Mouse (Mus musculus): ENCODE measurements around the gene Bzw2. TPM values are rescaled to one million over a fixed set of nuclear protein-coding genes. Genes with fewer than 3 reads are reported as not detected.

The Bzw2 gene
- polyA plus RNA-seq, 1 experiment from 2014 or later, result 418 TPM

- no peak overlapping the region for H3K4me3 ChIP-seq
- no peaks in the 10 kb centered on the region for H3K4me1 ChIP-seq
- H3K27me3 ChIP-seq, result no peaks in the 10 kb centered on the region
- no peaks in the 10 kb centered on the region for H3K36me3 ChIP-seq (ENCODE audit: poor library complexity, severe bottlenecking)
- 79% methylated on average over 1 of the region's 1 CpGs for WGBS
- H3K4me2 ChIP-seq, result no peak overlapping the region
- no peaks in the 10 kb centered on the region for H3K9me3 ChIP-seq (replicated peaks)
- no peak overlapping the region for H3K9ac ChIP-seq
- no peak for ATAC-seq
- H3K27ac ChIP-seq, result no peak overlapping the region
These were observed 107.6 kb downstream of the Bzw2 start for GRCm38 (mm10) chr12:36050276-36050675.

DNA sequence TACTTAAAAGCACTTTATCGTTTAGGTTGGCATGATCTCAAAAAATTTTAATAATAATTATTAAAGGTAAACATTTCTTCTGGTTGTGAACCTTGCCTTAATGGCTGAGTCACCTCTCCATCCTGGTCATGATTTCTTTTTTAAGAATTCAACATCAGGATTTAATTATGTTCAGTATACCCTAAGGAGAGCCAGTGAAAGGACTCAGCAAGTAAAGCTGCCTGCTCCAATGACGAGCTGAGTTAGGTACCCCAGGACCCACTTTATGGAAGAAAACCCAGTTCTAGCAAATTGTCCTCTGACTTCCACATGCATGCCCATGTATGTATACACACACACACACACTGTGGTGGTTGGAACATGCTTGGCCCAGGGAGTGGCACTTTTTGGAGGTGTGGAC is 110.3 kb downstream of the Bzw2 start:
- no peak overlapping the region for H3K27ac ChIP-seq
- ATAC-seq, result no peak
- WGBS, result 77% methylated on average over 2 of the region's 2 CpGs

DNA sequence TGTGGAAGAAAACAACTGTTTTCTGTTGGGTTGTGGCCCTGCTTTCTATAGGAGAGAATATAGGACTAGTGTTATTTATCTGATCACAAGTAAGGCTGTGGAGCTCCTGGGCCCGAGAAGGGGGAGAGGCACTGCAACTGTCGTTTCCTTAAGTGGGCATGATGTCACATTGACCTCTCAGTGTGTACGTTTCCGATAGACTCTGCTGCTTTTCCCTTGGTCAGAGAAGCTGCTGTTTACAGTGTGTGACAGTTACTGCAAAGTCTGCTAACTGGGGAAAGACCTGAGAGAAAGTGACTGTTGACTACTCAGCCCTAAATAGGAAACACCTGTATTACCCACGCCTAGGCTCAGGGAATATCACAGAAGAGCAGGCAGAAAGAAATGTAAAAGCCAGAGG is 111.7 kb downstream of the Bzw2 start:
- no peak overlapping the region for H3K9ac ChIP-seq
- ATAC-seq, result no peak
- H3K36me3 ChIP-seq (ENCODE audit: poor library complexity, severe bottlenecking), result no peaks in the 10 kb centered on the region
- H3K27ac ChIP-seq, result no peak overlapping the region
- H3K4me1 ChIP-seq, result peaks cover 2% of the 10 kb centered on the region
- H3K4me2 ChIP-seq, result no peak overlapping the region
- no peak overlapping the region for H3K4me3 ChIP-seq
- no peaks in the 10 kb centered on the region for H3K27me3 ChIP-seq
- 63% methylated on average over 5 of the region's 5 CpGs for WGBS
- H3K9me3 ChIP-seq (replicated peaks), result no peaks in the 10 kb centered on the region

More for the DNA sequence above, 110.3 kb downstream of the Bzw2 start:
- Histone ChIP-seq H3K9ac (no peak overlapping the region), H3K36me3 (ENCODE audit: poor library complexity, severe bottlenecking) (no peaks in the 10 kb centered on the region), H3K4me3 (no peak overlapping the region), H3K4me1 (no peaks in the 10 kb centered on the region), H3K9me3 (replicated peaks) (no peaks in the 10 kb centered on the region), H3K4me2 (no peak overlapping the region), H3K27me3 (no peaks in the 10 kb centered on the region)

DNA sequence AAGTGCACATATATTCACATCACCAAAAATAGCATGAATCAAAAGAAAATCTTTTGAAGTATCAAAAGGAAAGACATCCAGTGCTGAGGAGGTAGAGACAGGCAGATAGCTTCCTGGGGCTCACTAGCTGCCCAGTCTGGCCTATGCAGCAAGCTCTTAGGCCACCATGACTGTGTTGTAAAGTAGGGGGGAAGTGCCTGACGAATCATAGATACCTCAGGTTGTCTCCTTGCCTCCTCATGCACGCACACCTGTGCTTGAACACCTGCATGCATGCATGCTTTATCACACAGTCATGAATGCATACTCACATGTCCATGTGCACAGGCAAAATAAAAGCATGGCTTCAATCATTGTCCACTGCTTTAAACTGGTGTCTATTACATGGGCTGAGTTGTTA is 113.2 kb downstream of the Bzw2 start:
- Histone ChIP-seq H3K4me3 (no peak overlapping the region), H3K27ac (no peak overlapping the region), H3K4me2 (no peak overlapping the region), H3K4me1 (peaks cover 17% of the 10 kb centered on the region), H3K27me3 (no peaks in the 10 kb centered on the region), H3K36me3 (ENCODE audit: poor library complexity, severe bottlenecking) (no peaks in the 10 kb centered on the region), H3K9ac (no peak overlapping the region), H3K9me3 (replicated peaks) (no peaks in the 10 kb centered on the region)
- 81% methylated on average over 2 of the region's 2 CpGs for WGBS
- ATAC-seq, result no peak

GRCm38 (mm10) chr12:36042348-36042778 is 115.5 kb downstream of the Bzw2 start, which contains the start of gene Tspan13:
Gene Tspan13 (minus strand): TSS chr12:36042500.
- Histone ChIP-seq H3K4me2 (peak within 1 kb of the TSS; percentile 68), H3K9me3 (replicated peaks) (no peaks in the 10 kb centered on the region), H3K27me3 (no peaks in the 10 kb centered on the region), H3K4me1 (peaks cover 21% of the 10 kb centered on the region), H3K4me3 (peak within 1 kb of the TSS; percentile 95), H3K9ac (peak within 1 kb of the TSS; percentile 98), H3K36me3 (ENCODE audit: poor library complexity, severe bottlenecking) (no peaks in the 10 kb centered on the region), H3K27ac (peak within 1 kb of the TSS; percentile 90)
- WGBS, result 0% methylated on average over 30 of the region's 35 CpGs
- peak; percentile 98 for ATAC-seq

Other genes with a start within 250 kb of the Bzw2 start
- gene Agr3, start 232.5 kb downstream of the Bzw2 start, polyA plus RNA-seq (2015; fragmentation: Nextera tagmentation; extraction: Ambion mirVana), result not detected in 2 replicates
- 1.5 TPM in 1 of 2 replicates, not detected in the other for gene Agr2, start 165.2 kb downstream of the Bzw2 start, polyA plus RNA-seq (2015; fragmentation: Nextera tagmentation; extraction: Ambion mirVana)
- 272 and 274 TPM in 2 replicates for gene Tspan13, start 115.6 kb downstream of the Bzw2 start, polyA plus RNA-seq (2015; fragmentation: Nextera tagmentation; extraction: Ambion mirVana)
- 41.4 and 42.5 TPM in 2 replicates for gene Ankmy2, start 966 bp downstream of the Bzw2 start, polyA plus RNA-seq (2015; fragmentation: Nextera tagmentation; extraction: Ambion mirVana)
- gene Lrrc72, start 95.3 kb upstream of the Bzw2 start, polyA plus RNA-seq (2015; fragmentation: Nextera tagmentation; extraction: Ambion mirVana), result not detected in 2 replicates
- 6.4 and 10.0 TPM in 2 replicates for gene Sostdc1, start 156.1 kb upstream of the Bzw2 start, polyA plus RNA-seq (2015; fragmentation: Nextera tagmentation; extraction: Ambion mirVana)
- gene Ispd, start 223.4 kb upstream of the Bzw2 start, polyA plus RNA-seq (2015; fragmentation: Nextera tagmentation; extraction: Ambion mirVana), result 6.8 and 6.9 TPM in 2 replicates
- gene D630036H23Rik, start 224.1 kb upstream of the Bzw2 start, polyA plus RNA-seq (2015; fragmentation: Nextera tagmentation; extraction: Ambion mirVana), result 2.0 and 2.2 TPM in 2 replicates